Mouse (Mus musculus) CH12.LX (cell line): ENCODE results near the gene Parp1. TPM values are rescaled to one million over a fixed set of nuclear protein-coding genes. Genes with fewer than 3 reads are reported as not detected.

Experiments
- DNase-seq: peaks from one replicate; pipeline ENCODE4 v3.0.0-alpha.2; 2013; ENCODE audit errors: extremely low read depth
- H3K27ac ChIP-seq: 2 replicates; pipeline ENCODE4 v1.5.1; 2012; ENCODE audit warnings: low read depth, mild to moderate bottlenecking, control low read depth, moderate library complexity; ENCODE audit not compliant: insufficient read depth
- H3K27me3 ChIP-seq: replicated peaks from 2 replicates; pipeline ENCODE3; 2012; ENCODE audit warnings: inconsistent platforms
- H3K36me3 ChIP-seq, 2 experiments: replicated peaks in 1 of 2; 2 replicates each; pipeline versions ENCODE3 to v1.6.1; 2012; ENCODE audit warnings: inconsistent platforms in 1 of 2, low read length in 1 of 2, mild to moderate bottlenecking in 1 of 2, mixed read lengths in 1 of 2, moderate library complexity in 1 of 2; ENCODE audit not compliant: control insufficient read depth in 1 of 2, insufficient read depth in 1 of 2
- H3K4me1 ChIP-seq, 2 experiments: 2 replicates each; pipeline ENCODE4 v1.6.1; 2012; ENCODE audit warnings: inconsistent platforms in 1 of 2, moderate library complexity in 1 of 2; ENCODE audit not compliant: insufficient read depth in 2 of 2, control insufficient read depth in 1 of 2
- H3K4me2 ChIP-seq: 2 replicates; pipeline ENCODE4 v1.6.1; 2012; ENCODE audit warnings: low read depth, mild to moderate bottlenecking, control low read depth; ENCODE audit not compliant: poor library complexity, insufficient read depth, severe bottlenecking
- H3K4me3 ChIP-seq, 3 experiments: fragments of 150-350 bp in 1 of 3; sonication (generic) in 1 of 3; replicated peaks in 1 of 3; 2 replicates each; pipeline versions ENCODE3 to v1.5.1; 2011 to 2012; ENCODE audit warnings: low read depth in 2 of 3, low read length in 2 of 3, mild to moderate bottlenecking in 2 of 3, moderate library complexity in 2 of 3, control low read depth in 1 of 3, improper control_type of control experiment in 1 of 3, inconsistent platforms in 1 of 3, mixed read lengths in 1 of 3; ENCODE audit not compliant: poor library complexity in 1 of 3
- H3K79me2 ChIP-seq: replicated peaks from 2 replicates; pipeline ENCODE4 v1.6.1; 2012; ENCODE audit warnings: mild to moderate bottlenecking, moderate library complexity; ENCODE audit not compliant: control insufficient read depth, poor library complexity, insufficient read depth, severe bottlenecking; ENCODE audit errors: extremely low read depth
- H3K9ac ChIP-seq: 2 replicates; pipeline ENCODE4 v1.6.1; 2012; ENCODE audit warnings: low read depth, mild to moderate bottlenecking, control low read depth, moderate library complexity; ENCODE audit not compliant: insufficient read depth
- H3K9me3 ChIP-seq: replicated peaks from 2 replicates; pipeline ENCODE3; 2012; ENCODE audit warnings: low read length, inconsistent platforms, mixed read lengths
- BHLHE40 ChIP-seq: IDR thresholded peaks from 2 replicates; pipeline ENCODE4 v1.6.1; 2011; ENCODE audit warnings: mild to moderate bottlenecking, low read depth, low read length, improper control_type of control experiment
- CHD2 ChIP-seq: IDR thresholded peaks from 2 replicates; pipeline ENCODE4 v1.6.1; 2011; ENCODE audit warnings: low read length, improper control_type of control experiment
- CTCF ChIP-seq, 2 experiments: IDR thresholded peaks in 1 of 2; conservative IDR thresholded peaks in 1 of 2; 2 replicates each; pipeline ENCODE4 v1.5.1; 2011 to 2012; ENCODE audit warnings: low read depth in 2 of 2, low read length in 2 of 2, improper control_type of control experiment in 1 of 2, inconsistent platforms in 1 of 2, mild to moderate bottlenecking in 1 of 2, moderate library complexity in 1 of 2
- ELF1 ChIP-seq: IDR thresholded peaks from 2 replicates; pipeline ENCODE4 v1.6.1; 2014; ENCODE audit warnings: low read depth, mild to moderate bottlenecking, inconsistent platforms, low read length, improper control_type of control experiment
- EP300 ChIP-seq: IDR thresholded peaks from 2 replicates; pipeline ENCODE4 v1.6.1; 2011; ENCODE audit warnings: low read length, improper control_type of control experiment
- ETS1 ChIP-seq: conservative IDR thresholded peaks from 2 replicates; pipeline ENCODE4 v1.6.1; 2012; ENCODE audit warnings: low read depth, mild to moderate bottlenecking, inconsistent platforms, low read length, improper control_type of control experiment, moderate library complexity
- GABPA ChIP-seq: IDR thresholded peaks from 2 replicates; pipeline ENCODE4 v1.6.1; 2012; ENCODE audit warnings: low read depth, low read length, improper control_type of control experiment, inconsistent platforms; ENCODE audit not compliant: insufficient replicate concordance
- IRF4 ChIP-seq: IDR thresholded peaks from 2 replicates; pipeline ENCODE4 v1.6.1; 2014; ENCODE audit warnings: low read depth, mild to moderate bottlenecking, inconsistent platforms, low read length, improper control_type of control experiment
- JUN ChIP-seq: IDR thresholded peaks from 2 replicates; pipeline ENCODE4 v1.6.1; 2011; ENCODE audit warnings: low read depth, mild to moderate bottlenecking, low read length, improper control_type of control experiment, moderate library complexity; ENCODE audit not compliant: insufficient read depth
- JUND ChIP-seq: conservative IDR thresholded peaks from 2 replicates; pipeline ENCODE4 v1.6.1; 2011; ENCODE audit warnings: low read depth, low read length, improper control_type of control experiment
- KAT2A ChIP-seq: IDR thresholded peaks from 2 replicates; pipeline ENCODE4 v1.6.1; 2012; ENCODE audit warnings: low read length, improper control_type of control experiment, inconsistent platforms; ENCODE audit not compliant: insufficient replicate concordance
- MAFK ChIP-seq: IDR thresholded peaks from 2 replicates; pipeline ENCODE4 v1.6.1; 2011; ENCODE audit warnings: low read length, improper control_type of control experiment; ENCODE audit not compliant: insufficient replicate concordance
- MEF2A ChIP-seq: IDR thresholded peaks from 2 replicates; pipeline ENCODE4 v1.6.1; 2014; ENCODE audit warnings: low read depth, mild to moderate bottlenecking, inconsistent platforms, low read length, improper control_type of control experiment, borderline replicate concordance
- MXI1 ChIP-seq: IDR thresholded peaks from 2 replicates; pipeline ENCODE4 v1.6.1; 2011; ENCODE audit warnings: mild to moderate bottlenecking, low read depth, low read length, improper control_type of control experiment
- NRF1 ChIP-seq: IDR thresholded peaks from 2 replicates; pipeline ENCODE4 v1.6.1; 2014; ENCODE audit warnings: low read depth, mild to moderate bottlenecking, inconsistent platforms, low read length, improper control_type of control experiment, moderate library complexity
- POLR2AphosphoS2 ChIP-seq: IDR thresholded peaks from 2 replicates; pipeline ENCODE4 v1.6.1; 2011; ENCODE audit warnings: low read depth, low read length, improper control_type of control experiment
- RAD21 ChIP-seq: IDR thresholded peaks from 2 replicates; pipeline ENCODE4 v1.6.1; 2011; ENCODE audit warnings: low read depth, mild to moderate bottlenecking, low read length, improper control_type of control experiment, moderate library complexity
- RCOR1 ChIP-seq: conservative IDR thresholded peaks from 2 replicates; pipeline ENCODE4 v1.6.1; 2012; ENCODE audit warnings: low read depth, mild to moderate bottlenecking, inconsistent platforms, low read length, improper control_type of control experiment
- SIN3A ChIP-seq: IDR thresholded peaks from 2 replicates; pipeline ENCODE4 v1.6.1; 2012; ENCODE audit warnings: low read length, improper control_type of control experiment, inconsistent platforms
- SMC3 ChIP-seq: IDR thresholded peaks from 2 replicates; pipeline ENCODE4 v1.6.1; 2011; ENCODE audit warnings: low read depth, low read length, improper control_type of control experiment
- TCF12 ChIP-seq: IDR thresholded peaks from 2 replicates; pipeline ENCODE4 v1.6.1; 2014; ENCODE audit warnings: low read depth, mild to moderate bottlenecking, inconsistent platforms, low read length, improper control_type of control experiment
- USF2 ChIP-seq: conservative IDR thresholded peaks from 2 replicates; pipeline ENCODE4 v1.6.1; 2011; ENCODE audit warnings: low read depth, low read length, improper control_type of control experiment
- ZKSCAN1 ChIP-seq: IDR thresholded peaks from 2 replicates; pipeline ENCODE4 v1.6.1; 2012; ENCODE audit warnings: low read depth, inconsistent platforms, low read length, improper control_type of control experiment, borderline replicate concordance
- dilution Hi-C: fragments of 300-500 bp; cut with MboI; formaldehyde crosslinking; loops from 2 replicates; pipeline ENCODE4 v1.14.3; 2020; ENCODE audit warnings: low sequenced_read_pairs; ENCODE audit not compliant: extremely low pct_unique_long_range_greater_than_20kb, extremely low pct_ligation_motif_present
- in situ Hi-C: fragments of 300-500 bp; cut with MboI; formaldehyde crosslinking; loops from 3 replicates; pipeline ENCODE4 v1.14.3; 2019; ENCODE audit warnings: low sequenced_read_pairs, low pct_ligation_motif_present, low pct_unique_long_range_greater_than_20kb, mixed read lengths
- polyA plus RNA-seq: library from polyadenylated mRNA; unstranded; fragments of >175 nt; gene quantifications from 2 replicates; pipeline ENCODE4 v1.2.1, GENCODE M21; 2012; ENCODE audit warnings: low read depth; ENCODE audit not compliant: insufficient read length
- total RNA-seq, 2 experiments: library from RNA; depleted of rRNA; stranded (reverse); fragments of 300-350 nt in 1 of 2; fragments of >200 nt in 1 of 2; gene quantifications; 2 replicates each; pipeline ENCODE4 v1.2.3; 2012 to 2014

The Parp1 gene
- total and polyA plus RNA-seq, 3 experiments, result 310 to 313 (median 310) TPM

GRCm38 (mm10) chr1:180622389-180622788, 53.7 kb downstream of the Parp1 start:
- H3K9me3 ChIP-seq, result peaks cover 5% of the 10 kb centered on the region
- no peaks in the 10 kb centered on the region for H3K79me2 ChIP-seq
- H3K27me3 ChIP-seq, result no peaks in the 10 kb centered on the region
- H3K4me1 ChIP-seq, result peaks cover 6 to 11% of the 10 kb centered on the region in 2 experiments
- in situ Hi-C loops, result no loop called here
- H3K9ac ChIP-seq, result no peak overlapping the region
- dilution Hi-C loops, result no loop called here
- H3K4me2 ChIP-seq, result no peak overlapping the region
- no peak overlapping the region for H3K27ac ChIP-seq
- no peak overlapping the region for H3K4me3 ChIP-seq
- TF ChIP-seq IRF4 (no peak), POLR2AphosphoS2 (no peak), GABPA (no peak), NRF1 (no peak), JUND (no peak), JUN (no peak), SMC3 (no peak)
- TF ChIP-seq, all 38 proteins: peak for 0
- no peak for DNase-seq
- H3K36me3 ChIP-seq, result no peaks in the 10 kb centered on the region

GRCm38 (mm10) chr1:180623911-180624310, 55.2 kb downstream of the Parp1 start:
- in situ Hi-C loops (no loop called here), dilution Hi-C loops (no loop called here)
- H3K4me2 ChIP-seq, result no peak overlapping the region
- no peak overlapping the region for H3K9ac ChIP-seq
- no peaks in the 10 kb centered on the region for H3K79me2 ChIP-seq
- peaks cover 6 to 11% of the 10 kb centered on the region in 2 experiments for H3K4me1 ChIP-seq
- H3K4me3 ChIP-seq, result no peak overlapping the region
- TF ChIP-seq SMC3, result peak; percentile 41; the same call in 1 of the 2 replicates
- peak; percentile 35 for TF ChIP-seq RAD21
- no peak for TF ChIP-seq MEF2A
- TF ChIP-seq CTCF (conservative IDR thresholded peaks at IDR 0.05 in 1 of 2, IDR thresholded peaks at IDR 0.05 in 1 of 2; ENCODE audit: low read depth in 2 of 2, low read length in 2 of 2), result peak; percentile 49 to 64
- peak; percentile 23 for DNase-seq
- H3K27me3 ChIP-seq, result no peaks in the 10 kb centered on the region
- no peak overlapping the region for H3K27ac ChIP-seq
- H3K36me3 ChIP-seq, result no peaks in the 10 kb centered on the region
- peaks cover 8% of the 10 kb centered on the region for H3K9me3 ChIP-seq

- H3K4me1 ChIP-seq, result peaks cover 6 to 11% of the 10 kb centered on the region in 2 experiments
- H3K36me3 ChIP-seq, result no peaks in the 10 kb centered on the region
- H3K9me3 ChIP-seq, result peaks cover 8% of the 10 kb centered on the region
- no peak overlapping the region for H3K4me3 ChIP-seq
- H3K27ac ChIP-seq, result 0 out of 2 replicates have a peak overlapping the region, but pooled peaks have one; percentile 16
- H3K79me2 ChIP-seq, result no peaks in the 10 kb centered on the region
- DNase-seq, result peak; percentile 77
- dilution Hi-C loops (no loop called here), in situ Hi-C loops (no loop called here)
- H3K4me2 ChIP-seq, result no peak overlapping the region; the same call in 1 of the 2 replicates
- H3K27me3 ChIP-seq, result no peaks in the 10 kb centered on the region
- H3K9ac ChIP-seq, result no peak overlapping the region
- TF ChIP-seq JUN, result peak; percentile 82
- 0 out of 2 replicates have a peak, but pooled peaks have one; percentile 22 for TF ChIP-seq ELF1
- TF ChIP-seq USF2, result no peak
- TF ChIP-seq RCOR1, result peak; percentile 75; the same call in 1 of the 2 replicates
- 0 out of 2 replicates have a peak, but pooled peaks have one; percentile 24 for TF ChIP-seq MXI1
- peak; percentile 68; the same call in 1 of the 2 replicates for TF ChIP-seq SIN3A
- TF ChIP-seq SMC3, result peak; percentile 13; the same call in 1 of the 2 replicates
- no peak for TF ChIP-seq POLR2AphosphoS2
- peak; percentile 57 for TF ChIP-seq ETS1
- peak; percentile 76; the same call in 1 of the 2 replicates for TF ChIP-seq MAFK
- peak; percentile 93 for TF ChIP-seq IRF4
- TF ChIP-seq TCF12, result peak; percentile 43; the same call in 1 of the 2 replicates
- TF ChIP-seq KAT2A, result 0 out of 2 replicates have a peak, but pooled peaks have one; percentile 58
- peak; percentile 38; the same call in 1 of the 2 replicates for TF ChIP-seq MEF2A
- peak; percentile 82 for TF ChIP-seq JUND
- TF ChIP-seq ZKSCAN1, result no peak
- TF ChIP-seq CHD2, result 0 out of 2 replicates have a peak, but pooled peaks have one; percentile 29
- peak; percentile 41; the same call in 1 of the 2 replicates for TF ChIP-seq BHLHE40
- TF ChIP-seq EP300, result peak; percentile 84
Measured at GRCm38 (mm10) chr1:180626141-180626540, 57.4 kb downstream of the Parp1 start.
